Mouse (Mus musculus) gastrocnemius, postnatal 25 days (tissue): ENCODE data around the gene Higd1a. TPM values are rescaled to one million over a fixed set of nuclear protein-coding genes. Genes with fewer than 3 reads are reported as not detected.

Experiments
- DNase-seq: peaks from one replicate; pipeline ENCODE4 v3.0.0; 2022
- total RNA-seq, 2 experiments: library from RNA; stranded (reverse); gene quantifications; 1 replicate in 1 of 2; 2 replicates in 1 of 2; pipeline ENCODE4 v1.2.3; 2021

Higd1a gene
- total RNA-seq, 2 experiments from 2014 or later: 110 to 115 TPM

- DNase-seq: no peak
These were observed 19.1 kb downstream of the Higd1a start, which contains the start of gene Ccdc13 for GRCm38 (mm10) chr9:121838829-121839621. Gene Ccdc13, minus strand, starts transcription at chr9:121839461.

DNA sequence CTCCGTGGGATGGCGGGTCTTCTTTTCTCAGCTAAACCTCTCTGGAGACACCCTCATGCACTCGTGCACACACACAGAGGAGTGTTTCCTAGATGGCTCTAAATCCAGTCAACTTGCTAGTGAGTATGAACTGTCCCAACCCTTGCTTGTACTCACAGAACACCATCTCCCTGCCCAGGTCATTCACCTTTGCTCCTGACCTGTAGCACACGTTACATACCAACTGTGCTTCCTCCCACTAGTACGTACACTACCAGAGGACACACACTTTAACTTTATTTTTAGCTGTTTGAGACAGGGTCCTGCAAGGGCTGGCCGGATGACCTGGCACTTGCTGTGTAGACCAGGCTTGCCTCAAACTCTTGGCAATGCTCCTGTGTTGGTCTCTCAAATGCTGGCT lies 20.2 kb downstream of the Higd1a start:
- DNase-seq: no peak

DNA sequence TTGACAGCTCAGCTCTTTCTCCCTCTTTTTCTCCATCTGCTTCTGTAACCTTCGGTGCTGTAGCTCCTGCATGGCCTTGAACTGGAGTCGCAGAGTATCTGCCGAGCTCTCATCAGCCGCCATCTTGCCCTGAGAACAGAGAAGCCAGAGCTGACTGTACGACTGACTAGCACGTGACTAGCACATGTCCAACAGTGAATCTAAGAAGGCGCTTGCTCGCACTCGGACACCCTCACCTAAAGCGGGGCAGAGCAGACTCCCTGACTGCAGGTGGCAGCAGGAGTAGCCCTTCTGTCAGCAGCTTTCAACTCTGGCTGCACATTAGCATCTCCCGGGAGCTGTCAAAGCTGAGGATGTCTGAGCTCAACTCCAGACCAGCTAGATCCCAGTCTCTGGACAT lies 24.3 kb downstream of the Higd1a start:
- DNase-seq: no peak

DNA sequence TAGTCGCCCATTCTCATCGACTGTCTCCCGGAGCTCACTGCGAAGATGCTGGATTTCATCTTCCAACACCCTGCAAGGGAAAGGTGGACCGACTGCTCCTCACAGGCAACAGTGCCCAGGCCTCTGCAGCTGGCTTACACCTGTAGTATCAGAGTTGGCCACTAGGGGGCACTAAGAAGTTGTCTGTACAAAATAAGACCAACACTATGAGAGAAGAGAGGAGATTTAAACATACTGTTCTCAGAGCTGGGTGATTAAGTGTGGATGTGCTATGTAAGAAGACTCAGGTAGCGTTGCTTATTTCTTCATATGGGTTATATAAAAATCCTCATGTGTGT lies 27.2 kb downstream of the Higd1a start:
- no peak for DNase-seq

DNA sequence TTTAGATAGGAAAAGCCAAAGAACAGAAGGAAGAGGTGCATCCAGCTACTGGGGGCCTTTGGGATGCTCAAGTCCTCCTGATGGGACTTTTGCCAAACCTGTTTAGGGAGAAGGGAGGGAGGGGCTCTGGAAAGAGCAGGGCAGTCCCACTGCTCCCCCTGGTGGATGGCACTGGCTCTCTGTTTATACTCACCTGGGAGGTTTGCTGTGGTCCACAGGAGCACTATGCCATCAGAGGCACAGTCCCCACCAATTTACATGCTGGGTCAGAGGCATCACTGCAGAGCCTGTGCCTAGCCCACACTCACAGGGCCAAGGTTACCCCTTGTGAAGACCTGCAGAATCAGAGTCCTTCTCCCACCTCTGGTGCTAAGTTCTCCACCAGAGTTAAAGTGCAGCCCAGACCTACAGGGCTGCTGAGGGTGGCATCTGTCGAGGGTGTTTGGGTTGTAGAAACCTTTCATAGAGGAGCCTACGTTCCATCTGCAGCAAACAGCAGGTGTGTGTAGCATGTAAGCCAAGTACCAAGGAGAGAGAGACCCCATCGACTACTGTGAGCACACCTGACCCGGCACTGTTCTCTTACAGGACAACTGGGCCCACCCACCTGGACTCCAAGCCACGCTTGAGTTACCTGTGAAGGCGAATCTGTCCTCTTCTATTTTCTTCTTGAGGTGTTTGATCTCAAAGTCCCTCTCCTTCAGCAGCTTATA lies 27.8 kb downstream of the Higd1a start:
- no peak for DNase-seq

DNA sequence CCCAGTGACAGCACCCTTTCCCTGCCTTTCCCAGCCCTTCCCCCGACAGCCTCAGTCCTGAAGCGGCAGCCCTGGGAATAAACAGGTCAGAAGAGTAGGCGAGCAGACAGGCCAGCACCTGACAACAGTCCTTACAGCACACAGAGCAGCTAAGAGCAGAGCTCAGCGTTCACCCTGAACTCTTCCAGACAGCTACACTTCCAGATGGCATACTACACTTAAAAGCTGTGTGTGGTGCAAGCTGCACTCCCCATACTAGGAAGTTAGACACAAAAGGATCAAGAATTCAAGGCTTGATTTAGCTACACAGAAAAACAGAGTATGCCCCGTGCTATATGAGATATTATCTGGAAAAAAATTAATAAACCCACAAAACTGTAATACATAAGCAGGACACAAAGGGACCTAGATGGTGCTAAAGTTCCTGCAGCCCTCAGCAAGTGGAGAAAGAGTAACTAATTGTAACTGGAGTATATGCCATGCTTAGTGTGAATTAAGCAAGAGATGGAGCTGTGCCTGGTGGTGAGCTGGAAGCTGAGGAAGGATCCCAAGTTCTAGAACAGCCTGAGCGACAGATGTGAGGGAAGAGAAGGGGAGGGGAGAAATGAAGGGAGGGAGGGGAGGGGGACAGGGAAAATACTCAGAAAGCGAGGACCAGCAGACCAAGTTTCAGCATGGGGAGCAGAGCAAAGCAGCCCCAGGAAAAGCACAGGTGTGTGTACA lies 28.7 kb downstream of the Higd1a start:
- DNase-seq: no peak

DNA sequence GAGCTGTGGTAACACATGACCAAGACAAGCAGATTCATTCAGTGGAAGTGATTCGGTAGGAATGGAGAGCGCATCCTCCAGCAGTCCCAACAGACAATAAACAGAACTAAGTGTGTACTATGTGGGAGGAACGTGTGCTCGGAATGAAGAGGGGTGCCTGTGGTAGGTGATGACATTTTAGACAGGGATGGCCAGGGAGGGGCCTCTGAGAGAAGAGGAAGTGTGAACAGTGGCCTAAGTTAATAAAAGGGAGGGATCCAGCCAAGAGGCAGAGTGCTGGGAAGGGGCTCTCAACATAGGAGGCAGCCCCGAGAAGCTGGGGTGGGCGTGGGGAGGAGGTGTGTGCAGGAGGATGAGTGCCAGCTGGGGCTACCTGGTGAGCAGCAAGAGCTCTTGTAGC lies 29.8 kb downstream of the Higd1a start:
- DNase-seq: no peak

- DNase-seq: no peak
These were observed 31.8 kb downstream of the Higd1a start for GRCm38 (mm10) chr9:121826356-121826755.

GRCm38 (mm10) chr9:121823991-121824390 lies 34.2 kb downstream of the Higd1a start:
- DNase-seq: no peak

DNA sequence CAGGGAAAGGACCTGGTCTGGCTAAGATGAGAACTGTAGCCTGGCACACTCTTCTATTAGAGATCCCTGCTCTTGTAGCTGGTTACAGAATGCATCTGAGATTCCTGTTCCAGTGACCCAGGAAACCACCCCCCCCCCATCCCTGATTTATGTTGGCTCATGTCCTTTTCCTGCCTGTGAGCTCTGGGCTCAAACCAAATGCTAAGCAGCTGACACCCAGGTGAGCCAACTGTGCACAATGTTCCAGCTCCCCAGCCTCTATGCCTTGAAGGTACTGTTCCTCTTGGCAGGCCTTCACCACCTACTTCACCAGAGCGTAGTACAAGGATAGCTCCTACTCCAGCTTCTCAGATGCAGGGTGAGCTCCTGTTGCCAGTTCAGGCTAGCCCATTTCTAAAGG lies 35.1 kb downstream of the Higd1a start:
- DNase-seq: no peak

- no peak for DNase-seq
These were observed 35.6 kb downstream of the Higd1a start for GRCm38 (mm10) chr9:121822585-121822991.

DNA sequence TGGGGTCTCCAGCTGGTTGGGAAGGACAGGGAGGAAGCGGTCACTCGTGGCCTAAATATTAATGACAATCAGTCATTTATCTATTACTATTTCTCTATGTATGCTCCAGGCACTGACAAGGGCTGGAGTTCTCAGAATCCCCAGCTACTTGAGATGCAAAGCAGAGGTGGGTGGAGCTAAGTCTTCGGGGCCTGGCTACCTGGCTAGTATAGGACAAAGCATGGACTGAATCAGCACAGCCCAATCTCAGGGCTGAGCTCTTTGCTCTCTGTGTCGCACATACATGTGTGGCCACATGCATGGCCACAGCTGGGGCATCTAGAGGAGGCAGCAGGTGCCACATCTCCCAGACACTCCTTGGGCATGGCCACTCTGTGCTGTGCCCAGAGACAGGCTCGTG lies 37.4 kb downstream of the Higd1a start:
- no peak for DNase-seq

- no peak for DNase-seq
These were observed 38.2 kb downstream of the Higd1a start for GRCm38 (mm10) chr9:121819771-121820471.

DNA sequence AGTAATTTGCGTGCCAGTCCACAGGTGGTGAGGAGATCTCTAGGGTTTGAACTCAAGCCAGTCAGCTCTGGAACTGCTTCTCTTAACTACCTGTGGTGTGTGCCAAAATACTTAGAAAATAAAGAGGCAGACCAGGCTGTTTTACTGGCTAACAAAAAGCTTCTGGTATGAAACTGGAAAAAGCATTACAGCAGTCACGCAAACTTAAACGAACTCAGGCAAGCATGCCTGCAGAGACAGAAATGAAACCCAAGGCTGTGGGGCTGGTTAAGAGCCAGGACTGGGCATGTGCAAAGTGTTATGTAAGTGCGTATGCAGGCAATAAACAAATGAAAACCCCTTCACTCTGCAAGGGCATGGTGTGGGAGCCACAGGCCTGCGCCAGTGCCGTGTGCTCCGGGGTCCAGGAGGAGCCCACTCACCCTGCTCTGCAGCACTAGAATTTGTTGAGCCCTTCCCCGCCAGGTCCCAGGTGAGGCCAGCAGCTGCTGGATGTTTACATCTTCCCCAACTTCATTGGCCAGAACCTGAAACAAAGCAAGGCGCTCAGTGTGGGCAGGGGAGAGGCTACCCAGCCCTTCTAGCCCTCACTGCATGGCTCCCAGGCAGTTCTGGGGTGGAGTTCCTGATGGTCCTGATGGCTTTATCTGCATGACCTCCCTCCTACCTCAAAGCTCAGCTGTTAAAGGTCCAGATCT lies 38.9 kb downstream of the Higd1a start:
- DNase-seq: peak; percentile 69

DNA sequence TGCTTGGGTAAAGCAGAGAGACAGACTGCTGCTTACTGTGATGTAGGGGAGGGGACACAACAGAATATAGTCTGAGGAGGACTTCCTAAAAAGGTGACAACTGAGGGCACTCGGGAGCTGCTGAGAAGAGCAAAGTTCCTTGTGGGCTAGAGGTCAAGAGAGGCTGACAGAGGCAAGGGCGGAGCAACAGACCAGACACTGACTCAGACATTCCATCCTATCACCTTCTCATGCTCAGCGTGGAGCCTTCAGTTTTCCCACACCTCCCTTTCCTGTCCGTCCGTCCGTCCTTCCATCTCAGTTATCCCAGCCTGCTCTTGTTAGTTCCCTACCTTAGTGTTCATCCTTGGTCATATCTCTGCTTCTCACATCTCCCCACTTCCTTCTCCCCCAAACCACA lies 43.0 kb downstream of the Higd1a start:
- DNase-seq: no peak

GRCm38 (mm10) chr9:121810081-121810821 lies 47.9 kb downstream of the Higd1a start:
- no peak for DNase-seq

- no peak for DNase-seq
These were observed 49.7 kb downstream of the Higd1a start for GRCm38 (mm10) chr9:121808511-121808910.

- no peak for DNase-seq
These were observed 50.2 kb downstream of the Higd1a start for GRCm38 (mm10) chr9:121807947-121808346.

- DNase-seq: no peak
These were observed 50.6 kb downstream of the Higd1a start for GRCm38 (mm10) chr9:121807546-121807945.

DNA sequence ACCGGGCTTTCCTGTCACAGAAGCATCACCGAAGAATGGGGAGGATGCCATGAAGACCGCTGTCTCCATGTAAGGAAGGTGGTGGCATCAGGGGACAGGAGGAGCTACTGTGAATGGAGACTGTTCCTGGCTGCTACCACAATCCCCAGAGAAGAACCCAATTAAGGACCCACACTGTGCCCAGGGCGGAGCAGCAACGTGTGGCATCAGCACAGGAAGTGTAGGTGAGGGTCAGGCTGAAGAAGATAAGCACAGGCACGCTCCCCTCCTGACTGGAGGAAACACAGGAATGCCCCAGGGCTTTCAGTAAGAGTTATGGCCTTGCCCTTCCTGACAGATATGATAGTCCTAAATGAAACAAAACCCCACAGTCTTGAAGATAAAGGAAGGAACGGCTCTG lies 55.4 kb downstream of the Higd1a start:
- DNase-seq: no peak

GRCm38 (mm10) chr9:121798887-121799520 lies 59.2 kb downstream of the Higd1a start:
- no peak for DNase-seq
